Comparison of ENCODE assay signal across 8 mouse cellular contexts in the genomic region with DNA sequence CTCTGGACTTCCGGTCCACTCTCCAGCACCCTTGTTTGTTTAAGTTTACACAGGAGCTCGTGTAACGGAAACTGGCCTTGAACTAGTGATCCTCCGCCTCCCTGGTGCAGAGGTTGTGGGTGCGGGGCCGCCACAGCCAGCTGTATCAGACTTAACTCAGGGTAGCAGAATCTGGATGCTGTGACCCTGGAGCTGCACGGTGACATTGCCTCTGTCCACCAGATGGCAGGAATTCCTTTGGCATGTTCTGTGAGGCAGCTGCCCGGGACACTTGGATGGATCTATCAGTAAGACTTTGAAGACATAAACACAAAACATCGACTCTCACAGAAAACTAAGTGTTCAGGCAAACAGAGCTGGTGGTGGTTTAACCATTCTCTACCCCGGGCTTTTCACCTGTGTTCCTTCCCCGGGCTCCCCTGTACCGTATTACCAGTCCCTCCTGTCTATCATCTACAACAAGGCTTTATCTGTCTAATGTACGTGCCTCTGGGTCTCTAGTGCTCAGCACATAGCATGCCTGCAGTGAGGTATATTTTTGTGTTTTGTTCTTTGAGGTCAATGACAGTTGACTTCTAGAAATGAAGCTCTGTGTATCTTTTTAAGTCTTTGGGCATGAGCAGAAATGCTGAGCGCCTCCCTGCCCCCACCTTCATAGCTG. TPM values are rescaled to one million over a fixed set of nuclear protein-coding genes. Genes with fewer than 3 reads are reported as not detected.
A peak's percentile ranks its signal among the peaks of the same experiment; 100 is the strongest.
DNase-seq lines count a peak whose midpoint lies in the region; ATAC-seq and TF ChIP-seq lines count a peak whose summit lies in the region.

No protein-coding gene starts in this region.

- no peaks in the 10 kb centered on the region for H3K4me1 ChIP-seq in hindbrain, embryonic 16.5 days (ENCODE audit: control insufficient read depth, insufficient read depth, low read depth, low read length)

- H3K4me2 ChIP-seq in hindbrain, embryonic 16.5 days (ENCODE audit: low read length), result no peak overlapping the region

- no peak overlapping the region for H3K9ac ChIP-seq in hindbrain, embryonic 16.5 days (ENCODE audit: low read depth, low read length)

- peak; percentile 82 for TF ChIP-seq CTCF in gastrocnemius, adult 2 months (IDR thresholded peaks at IDR 0.05)
- TF ChIP-seq CTCF in left cerebral cortex, adult 2 months (IDR thresholded peaks at IDR 0.05), result peak; percentile 63

- no peaks in the 10 kb centered on the region for H3K36me3 ChIP-seq in hindbrain, embryonic 16.5 days (ENCODE audit: control insufficient read depth, insufficient read depth, low read length)

- peak; percentile 15 to 47 for DNase-seq in frontal cortex, postnatal 10 days (ENCODE audit: low spot score in 2 of 2)
- peak; percentile 16 for DNase-seq in cerebellum, adult 11-12 months
- peak; percentile 69 for DNase-seq in gastrocnemius, adult 2 months
- peak; percentile 27 for DNase-seq in left cerebral cortex, adult 2 months (ENCODE audit: extremely low spot score in 1 of 2, low spot score in 2 of 2)
- DNase-seq in right cerebral cortex, postnatal 14 days, result peak; percentile 40

- H3K27ac ChIP-seq in gastrocnemius, adult 2 months, result peak overlapping the region; percentile 64
- H3K27ac ChIP-seq in hindbrain, embryonic 16.5 days (ENCODE audit: low read depth, low read length), result no peak overlapping the region
- no peak overlapping the region for H3K27ac ChIP-seq in left cerebral cortex, adult 2 months

- intact Hi-C loops in gastrocnemius, adult 2 months (cut with DNase I), result loop anchor here (1.0 to 10.0 kb wide), 4 partner anchors 126 to 330 kb away; a partner anchor contains a TSS
- intact Hi-C loops in left cerebral cortex, adult 2 months (cut with DNase I), result loop anchor here (1.0 to 10.0 kb wide), 2 partner anchors 294 to 330 kb away; a partner anchor contains a TSS

- WGBS in hindbrain, embryonic 16.5 days, result 50% methylated on average over 14 of the region's 14 CpGs

- no peaks in the 10 kb centered on the region for H3K27me3 ChIP-seq in hindbrain, embryonic 16.5 days (replicated peaks; ENCODE audit: control insufficient read depth, insufficient read depth, low read length)

- H3K4me3 ChIP-seq in gastrocnemius, adult 2 months, result no peak overlapping the region
- no peak overlapping the region for H3K4me3 ChIP-seq in hindbrain, embryonic 16.5 days (ENCODE audit: low read length)
- H3K4me3 ChIP-seq in left cerebral cortex, adult 2 months, result no peak overlapping the region

- ATAC-seq in frontal cortex, adult (ENCODE audit: low TSS enrichment), result no peak
- ATAC-seq in hindbrain, embryonic 16.5 days, result peak; percentile 73; the same call in 1 of the 2 replicates
- ATAC-seq in megakaryocyte, adult 5-6 weeks (ENCODE audit: poor library complexity, severe bottlenecking), result peak; percentile 72

- H3K9me3 ChIP-seq in hindbrain, embryonic 16.5 days (ENCODE audit: control insufficient read depth, low read length), result no peaks in the 10 kb centered on the region

RNA-seq across cellular contexts. Expression of a gene that starts 26.6 kb away (rescaled TPM):
- under 1 TPM; 0.31 to 0.47 TPM for total RNA-seq in gastrocnemius, adult 2 months (2021)
- 37.0 and 46.5 TPM in 2 replicates for polyA plus RNA-seq in hindbrain, embryonic 16.5 days (2015; fragmentation: Nextera tagmentation; extraction: Ambion mirVana)
- 10 to 100 TPM; 12.9 to 13.7 TPM for total RNA-seq in left cerebral cortex, adult 2 months (2021)
- total RNA-seq in megakaryocyte, adult 5-6 weeks (2015), result 19.6 and 21.5 TPM in 2 replicates
- total RNA-seq in megakaryocyte, adult 5-6 weeks (2017), result 20.5 and 22.7 TPM in 2 replicates

Comparison
In these comparisons a context has a peak if more than half of its experiments do, and no peak if none do; other contexts are left out.
1. DNase-seq: peak in every context shown above with its lines; median percentile 69 in gastrocnemius, adult 2 months; 40 in right cerebral cortex, postnatal 14 days; 31 in frontal cortex, postnatal 10 days; 27 in left cerebral cortex, adult 2 months; 16 in cerebellum, adult 11-12 months.
2. RNA of a gene that starts 26.6 kb away (total RNA-seq): 19.6 to 22.7 TPM in megakaryocyte, adult 5-6 weeks and 12.9 to 13.7 TPM in left cerebral cortex, adult 2 months; 0.31 to 0.47 TPM in gastrocnemius, adult 2 months; every median in the first group is over 4 times any median in the second.